Mouse (Mus musculus) adrenal gland, adult 8-10 months (tissue): ENCODE results near the gene Trabd2b. TPM values are rescaled to one million over a fixed set of nuclear protein-coding genes. Genes with fewer than 3 reads are reported as not detected.

ENCODE experiments used
- DNase-seq: peaks from one replicate; pipeline ENCODE4 v3.0.0; 2022
- total RNA-seq, 4 experiments: library from RNA; stranded (reverse); gene quantifications; 2 replicates each; pipeline ENCODE4 v1.2.4; 2022

Gene Trabd2b
- total RNA-seq, 4 experiments from 2014 or later: 1.3 to 3.6 (median 1.8) TPM

DNA sequence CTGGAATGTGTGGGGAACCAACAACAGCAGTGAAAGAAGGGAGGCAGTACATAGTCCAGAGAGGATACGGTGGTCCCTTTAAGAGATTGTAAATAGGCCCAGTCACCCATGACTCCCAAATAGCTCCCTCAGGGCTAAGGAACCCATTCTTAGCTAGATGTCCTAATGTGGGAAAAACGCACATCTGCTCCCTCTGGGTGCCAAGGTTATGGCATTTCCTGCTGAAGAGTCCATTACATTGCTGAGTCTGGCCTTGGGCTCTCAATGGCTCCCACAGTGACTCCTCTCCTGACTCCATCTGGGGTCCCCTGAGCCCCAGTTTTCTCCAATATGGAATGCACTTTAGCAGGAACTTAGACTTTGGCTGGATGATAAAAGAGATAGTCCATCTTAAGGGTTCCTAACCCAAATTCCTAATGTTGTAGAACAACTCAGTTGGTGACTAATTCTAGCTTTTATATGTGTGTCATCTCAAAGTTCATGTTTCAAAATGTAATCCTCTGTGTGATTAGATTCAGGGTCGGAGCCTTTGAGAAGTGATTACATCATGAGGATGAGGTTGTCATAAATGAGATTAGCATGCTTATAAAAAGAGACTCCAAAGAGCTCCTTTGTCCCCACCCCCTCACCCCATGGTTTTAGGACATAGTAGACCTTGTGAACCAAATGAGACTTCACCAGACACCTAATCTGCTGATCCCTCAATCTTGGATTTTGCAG is 139.1 kb downstream of the Trabd2b start:
- no peak for DNase-seq

DNA sequence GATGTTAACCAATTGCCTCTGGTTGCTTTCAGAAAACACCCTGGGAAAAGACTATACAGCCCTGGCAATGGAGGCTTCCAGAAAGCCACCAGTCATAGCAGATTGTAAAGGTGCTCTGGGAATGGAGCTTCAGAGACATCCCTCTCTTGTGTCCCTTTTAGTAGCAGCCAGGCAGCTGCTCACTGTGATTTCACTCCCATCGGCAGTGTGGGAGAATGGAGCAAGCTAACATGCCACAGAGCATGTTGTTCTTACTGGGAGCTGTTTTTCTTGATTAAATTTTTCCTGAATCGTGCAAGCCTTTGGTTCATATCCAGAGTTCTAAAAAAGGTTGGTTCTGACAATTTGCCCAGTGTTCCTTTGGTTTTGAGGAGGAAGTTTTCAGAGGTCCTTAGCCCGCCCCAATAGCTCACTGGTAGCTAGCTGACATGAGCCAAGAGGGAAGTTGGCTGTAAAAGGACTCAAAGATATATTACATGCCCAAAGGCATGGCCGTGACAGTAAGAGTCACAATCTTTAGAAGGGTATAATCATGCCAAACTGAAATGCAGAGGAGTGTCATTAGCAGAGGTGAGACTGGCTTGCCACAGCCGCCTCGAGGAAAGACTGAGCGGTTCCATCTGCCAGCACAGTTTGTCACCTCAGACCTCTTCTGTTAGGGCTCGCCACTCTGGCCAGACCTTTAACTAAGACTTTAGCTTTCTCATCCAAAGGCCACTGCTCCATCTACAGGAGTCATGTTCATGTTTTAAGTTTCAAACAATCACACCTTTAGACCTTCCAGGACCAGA is 141.3 kb downstream of the Trabd2b start:
- no peak for DNase-seq

DNA sequence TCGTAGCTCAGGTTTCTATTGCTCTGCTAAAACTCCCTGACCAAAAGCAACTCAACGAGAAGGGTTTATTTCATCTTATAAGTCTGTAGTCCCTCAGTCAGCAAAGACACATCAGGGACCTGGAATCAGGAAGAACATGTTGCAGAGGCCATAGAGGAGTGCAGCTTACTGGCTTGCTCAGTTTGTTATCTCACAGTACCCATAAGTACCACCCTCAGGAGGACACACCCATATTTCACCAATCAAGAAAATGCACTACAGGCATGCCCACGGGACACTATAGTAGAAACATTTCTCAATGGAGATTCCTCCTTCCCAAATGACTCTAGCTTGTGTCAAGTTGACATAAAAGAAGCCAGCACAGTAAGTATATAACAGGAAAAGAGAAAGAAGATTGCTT is 143.0 kb downstream of the Trabd2b start:
- no peak for DNase-seq

DNA sequence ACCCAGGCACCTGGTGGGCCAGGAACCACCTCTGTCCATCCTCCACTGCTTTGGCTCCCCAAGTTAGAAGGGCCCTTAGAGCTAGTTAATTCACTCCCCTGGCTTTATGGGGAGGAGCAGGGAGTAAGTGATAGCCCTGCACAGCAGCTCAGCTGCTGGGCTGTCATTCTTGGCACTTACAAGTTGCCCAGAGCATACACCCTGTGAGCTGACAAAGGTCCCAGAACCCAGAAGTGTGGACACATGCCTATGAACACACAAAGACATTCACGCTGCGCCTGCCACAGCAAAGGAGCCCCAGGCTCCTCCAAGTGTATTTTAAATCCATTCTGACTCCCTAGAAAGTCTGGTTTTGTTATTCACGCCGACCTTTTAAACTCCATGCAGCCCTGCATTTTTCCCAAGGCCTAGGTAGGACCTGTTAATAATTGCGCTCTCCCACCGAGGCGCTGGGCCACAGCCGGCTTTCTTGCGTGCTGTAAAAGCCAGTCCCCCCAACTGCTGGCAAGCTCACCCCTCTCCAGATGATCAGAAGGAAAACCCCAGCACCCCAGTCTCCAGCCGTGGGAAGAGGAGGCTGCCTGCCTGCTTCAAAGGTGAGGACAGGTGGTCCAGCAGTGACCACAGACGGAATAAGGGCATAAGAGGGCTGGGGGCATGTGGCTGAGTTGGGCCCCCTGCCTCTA is 144.1 kb downstream of the Trabd2b start:
- no peak for DNase-seq

DNA sequence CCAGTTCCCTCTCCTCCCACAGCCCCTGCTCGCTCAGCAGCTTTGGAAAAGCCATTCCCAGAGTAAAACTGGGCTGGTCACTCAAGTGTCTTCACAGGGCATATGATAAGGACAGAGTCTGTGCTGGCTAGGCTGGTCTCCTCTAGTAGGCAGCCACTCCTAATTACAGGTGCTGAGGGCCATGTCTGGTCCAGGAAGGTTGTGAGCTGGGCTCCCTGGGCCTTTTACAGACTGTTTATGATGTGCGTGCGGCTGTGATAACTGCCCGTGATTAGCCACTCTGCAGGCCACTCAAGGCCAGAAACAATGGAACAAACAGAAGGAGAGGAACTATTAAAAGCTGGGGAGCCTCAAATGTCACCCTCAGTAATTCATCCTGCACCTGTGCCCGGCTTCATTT is 150.4 kb downstream of the Trabd2b start:
- no peak for DNase-seq

DNA sequence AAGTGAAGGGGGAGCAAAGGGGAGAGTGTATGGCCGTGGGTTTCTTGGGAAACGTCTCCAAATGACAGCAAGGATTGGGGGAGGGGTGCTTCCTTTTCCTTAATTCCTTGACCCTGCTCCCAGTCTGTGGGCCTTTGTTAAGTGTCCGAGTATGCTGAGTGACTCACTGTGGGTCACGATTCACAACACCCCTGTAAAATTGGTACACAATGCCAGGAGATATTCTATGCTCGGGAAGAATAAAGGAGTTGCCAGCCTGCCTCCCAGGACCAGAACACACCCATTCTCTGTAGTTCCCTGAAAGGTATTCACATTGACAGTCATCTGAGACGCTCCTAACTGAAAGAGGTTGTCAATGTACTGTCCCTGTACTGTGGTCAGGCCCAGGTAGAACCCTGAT is 151.2 kb downstream of the Trabd2b start:
- DNase-seq: no peak

DNA sequence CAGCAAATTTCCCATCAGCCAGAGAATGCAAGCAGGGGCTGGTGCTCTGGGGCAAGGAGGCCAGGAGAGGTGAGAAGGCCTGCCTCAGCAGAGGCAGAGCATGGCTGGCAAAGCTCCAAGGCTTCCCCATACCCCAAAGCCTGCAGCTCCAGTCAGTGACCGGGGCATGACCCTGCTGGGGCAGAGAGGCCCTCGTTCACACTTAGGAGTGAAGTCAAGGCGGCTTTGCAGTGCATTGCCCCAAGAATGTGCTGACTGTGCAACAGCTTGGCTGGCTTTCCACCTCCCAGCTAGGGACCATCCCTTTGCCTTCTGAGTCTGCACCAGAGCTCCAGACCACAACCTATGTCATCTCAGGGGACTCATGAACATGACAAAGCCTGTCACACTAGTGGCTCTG is 152.0 kb downstream of the Trabd2b start:
- no peak for DNase-seq

DNA sequence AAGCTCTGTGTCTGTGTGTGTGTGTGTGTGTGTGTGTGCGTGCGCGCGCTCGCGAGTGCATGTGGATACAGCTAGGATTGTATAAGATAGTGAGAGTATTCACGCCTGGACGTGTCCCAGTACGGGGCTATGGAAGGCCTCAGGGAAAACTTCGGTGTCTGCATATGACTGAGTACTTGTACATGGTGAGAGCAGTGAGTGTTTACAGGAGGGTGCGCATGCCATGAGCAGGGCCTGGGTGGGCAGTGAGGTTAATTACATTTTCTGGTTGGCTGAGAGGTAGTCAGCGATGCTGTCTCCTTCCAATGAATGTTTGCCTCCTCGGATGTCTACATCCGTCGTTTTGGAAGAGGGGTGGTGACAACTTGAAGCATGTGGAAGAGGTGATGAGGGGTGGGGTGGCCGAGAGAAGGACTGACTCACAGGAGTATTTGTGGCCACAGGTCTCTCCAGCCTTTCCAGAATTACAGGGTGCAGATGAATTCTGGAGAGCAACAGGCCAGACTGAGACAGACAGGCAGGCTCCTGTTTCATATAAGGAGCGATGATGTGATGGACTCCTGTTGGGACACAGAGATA is 154.2 kb downstream of the Trabd2b start:
- no peak for DNase-seq

DNA sequence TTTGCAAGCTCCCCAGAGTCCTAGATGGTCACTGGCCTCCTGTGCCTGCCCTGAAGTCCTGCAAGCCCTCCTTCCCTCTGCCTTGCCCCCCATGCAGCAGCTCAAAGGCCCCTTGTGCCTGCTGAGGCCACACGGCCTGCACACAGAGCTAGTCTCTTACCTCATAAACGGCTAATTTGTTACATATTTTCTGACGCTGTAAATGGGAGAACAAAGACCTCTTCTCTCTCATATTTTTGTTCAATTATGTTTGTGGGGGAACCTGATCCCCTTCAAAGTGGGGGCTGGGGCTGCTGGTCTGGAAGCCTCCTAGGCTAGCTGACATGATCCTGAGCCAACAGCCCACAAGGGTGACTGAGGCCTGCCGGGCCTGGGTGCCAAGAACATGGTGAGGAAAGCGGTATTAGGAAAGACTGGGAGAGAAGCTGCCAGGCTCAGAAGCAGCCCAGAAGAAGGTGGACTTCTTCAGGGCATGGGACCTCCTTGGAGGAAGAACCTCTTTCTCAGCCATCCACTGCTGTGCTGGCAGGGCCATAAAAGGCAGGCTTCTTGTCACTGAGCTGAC is 157.7 kb downstream of the Trabd2b start:
- peak; percentile 26 for DNase-seq

DNA sequence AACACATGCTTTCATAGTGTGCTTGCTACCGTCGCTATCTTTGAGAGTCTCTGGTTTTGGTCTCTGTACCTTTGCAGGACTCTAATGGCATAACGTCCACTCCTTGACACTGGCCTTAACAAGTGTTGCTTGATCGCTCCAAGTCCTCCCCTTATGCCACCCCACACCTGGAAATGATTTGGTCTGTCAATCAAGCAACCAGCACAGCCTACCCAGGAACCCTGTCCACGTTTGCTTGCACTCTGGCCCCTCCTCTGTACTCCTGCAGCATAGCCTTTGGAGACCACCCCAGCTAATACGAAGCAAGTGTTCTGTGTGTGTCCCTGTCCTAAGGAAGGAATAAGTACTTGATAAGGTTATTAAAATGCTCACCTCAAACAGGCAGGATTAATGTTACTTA is 161.1 kb downstream of the Trabd2b start:
- no peak for DNase-seq

DNA sequence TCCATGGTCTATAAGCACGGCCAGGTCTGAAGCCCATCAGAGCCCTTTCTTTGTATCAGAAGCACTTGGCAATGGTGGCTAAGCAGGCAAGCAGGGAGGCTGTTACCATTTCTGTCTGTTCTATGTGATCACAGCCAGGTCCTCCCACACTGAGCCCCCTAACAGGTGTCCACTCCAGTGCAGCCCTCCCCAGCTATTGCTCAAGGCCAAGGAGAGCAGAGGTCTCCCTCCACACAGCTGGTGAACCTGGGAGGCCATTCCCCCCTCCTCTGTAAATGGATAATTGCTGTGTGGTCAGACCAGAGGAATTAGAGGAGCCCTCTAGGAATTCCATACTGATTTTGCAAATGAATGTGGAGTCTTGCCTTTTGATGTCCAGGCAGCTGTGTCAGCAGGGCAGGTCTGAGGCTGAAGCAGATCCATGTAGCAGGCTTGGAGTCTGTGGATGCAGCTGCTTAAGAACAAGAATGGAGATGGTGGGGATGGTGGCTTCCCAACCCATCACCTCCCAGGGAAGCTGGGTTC is 161.6 kb downstream of the Trabd2b start:
- no peak for DNase-seq

DNA sequence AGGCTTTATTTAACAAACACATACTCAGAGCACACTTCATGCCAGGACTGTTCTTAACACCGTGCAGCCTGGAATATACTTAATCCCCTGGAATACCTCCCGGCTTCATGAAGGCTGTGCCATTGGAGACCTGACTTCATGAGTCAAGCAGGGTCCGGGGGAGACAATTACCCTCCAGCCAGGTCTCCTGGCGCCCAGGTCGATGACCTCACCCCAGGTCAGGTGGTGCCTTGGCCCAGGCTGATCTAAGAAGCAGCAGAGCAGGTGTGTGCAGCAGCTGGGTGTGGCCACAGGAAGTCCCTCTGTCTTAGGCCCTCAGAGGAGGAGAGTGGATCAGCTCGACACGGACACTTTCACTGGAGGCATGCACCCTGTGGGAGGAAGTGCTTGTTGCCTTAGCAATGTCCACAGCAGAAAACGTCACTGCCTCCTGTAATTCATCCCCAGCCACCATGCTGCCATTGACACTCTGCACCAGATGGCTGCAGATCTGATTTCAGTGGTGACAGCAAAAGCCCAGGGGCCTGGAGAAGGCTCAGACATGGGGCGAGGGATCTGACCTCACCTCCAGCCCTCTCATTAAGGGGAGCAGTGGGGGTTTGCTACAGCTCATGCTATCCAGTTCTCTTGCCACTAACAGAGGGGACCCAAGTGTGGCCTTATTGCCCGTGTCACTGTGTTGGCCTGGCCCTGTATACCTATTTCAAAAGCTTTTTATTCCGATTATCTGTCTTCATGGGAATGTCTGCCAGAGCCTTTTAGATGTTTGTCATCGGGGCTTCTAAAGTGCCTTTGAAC is 171.8 kb downstream of the Trabd2b start:
- DNase-seq: no peak

DNA sequence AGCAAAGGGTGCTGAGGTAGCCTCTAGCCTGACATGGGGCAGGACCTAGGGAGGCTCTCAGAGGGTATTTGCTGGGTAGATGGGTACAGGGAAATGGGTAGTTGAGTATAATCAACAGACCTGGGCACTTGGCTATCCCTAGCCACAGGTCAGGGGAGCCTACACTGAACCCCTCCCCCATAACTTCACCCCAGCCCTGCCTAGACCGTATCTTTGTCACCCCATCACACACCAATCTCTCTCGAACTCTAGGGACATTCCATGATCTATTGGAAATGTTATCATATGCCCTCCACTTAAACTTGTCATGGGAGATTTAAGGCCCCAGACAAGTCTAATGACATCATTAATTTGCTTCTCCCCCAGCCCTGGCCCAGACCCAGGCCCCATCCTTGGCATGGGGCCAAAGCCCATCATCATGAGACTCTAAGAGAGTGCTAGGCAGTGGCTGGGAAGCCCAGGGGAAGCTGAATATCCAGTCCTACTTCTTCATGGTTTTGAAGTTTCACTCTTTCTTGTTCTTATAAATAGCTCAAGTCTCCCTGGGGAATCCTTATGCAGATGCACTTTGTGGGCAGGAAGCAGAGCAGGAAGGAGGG is 177.1 kb downstream of the Trabd2b start:
- DNase-seq: no peak

DNA sequence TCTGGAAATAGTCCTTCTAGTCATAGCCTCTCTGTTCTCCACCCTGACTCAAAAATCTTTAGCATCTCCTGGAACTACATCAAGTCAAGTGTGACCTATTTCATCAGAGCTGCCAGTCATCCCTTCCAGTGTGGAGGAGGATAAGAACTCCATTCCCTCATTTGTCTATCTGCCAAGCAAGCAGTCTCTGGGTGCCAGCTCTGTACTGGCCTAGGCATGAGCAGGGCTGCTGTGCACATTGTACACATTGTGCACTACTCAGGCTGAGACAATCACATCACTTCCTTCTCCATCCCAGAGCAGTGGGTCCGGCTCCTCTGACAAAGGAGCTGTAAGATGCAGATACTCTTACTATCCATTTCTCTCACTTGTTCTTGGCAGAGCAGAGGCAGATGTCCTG is 178.2 kb downstream of the Trabd2b start:
- DNase-seq: no peak

DNA sequence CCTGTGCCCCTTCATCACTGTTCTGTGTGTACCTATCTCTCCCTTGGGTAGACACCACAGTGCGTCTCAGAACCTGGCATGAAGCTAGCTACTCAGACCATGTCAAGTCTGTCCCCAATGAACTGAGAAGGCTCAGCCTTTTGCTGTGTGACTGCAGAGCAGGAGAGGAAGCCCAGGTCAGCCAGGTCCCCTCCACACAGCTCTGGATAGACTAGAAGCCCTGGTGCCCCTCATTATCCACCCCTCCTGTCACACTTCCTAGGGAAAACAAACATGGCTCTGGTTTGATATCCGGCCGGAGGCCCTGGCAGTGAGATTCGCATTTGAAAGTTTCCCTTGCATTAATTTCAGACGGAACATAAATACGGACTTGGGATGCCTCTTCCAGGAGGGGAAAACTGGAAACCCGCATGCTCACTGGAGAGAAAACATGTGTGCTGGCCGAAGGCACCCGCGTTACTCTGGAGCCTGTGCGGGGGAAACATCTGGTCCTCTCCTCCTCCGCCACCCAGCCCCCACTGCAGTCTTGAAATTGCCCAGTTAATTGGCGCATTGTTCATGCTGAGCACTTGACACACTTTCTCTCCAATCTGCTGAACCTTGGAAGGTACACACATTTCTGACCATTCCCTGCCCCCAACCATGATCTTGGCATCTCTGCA is 187.2 kb downstream of the Trabd2b start:
- no peak for DNase-seq

DNA sequence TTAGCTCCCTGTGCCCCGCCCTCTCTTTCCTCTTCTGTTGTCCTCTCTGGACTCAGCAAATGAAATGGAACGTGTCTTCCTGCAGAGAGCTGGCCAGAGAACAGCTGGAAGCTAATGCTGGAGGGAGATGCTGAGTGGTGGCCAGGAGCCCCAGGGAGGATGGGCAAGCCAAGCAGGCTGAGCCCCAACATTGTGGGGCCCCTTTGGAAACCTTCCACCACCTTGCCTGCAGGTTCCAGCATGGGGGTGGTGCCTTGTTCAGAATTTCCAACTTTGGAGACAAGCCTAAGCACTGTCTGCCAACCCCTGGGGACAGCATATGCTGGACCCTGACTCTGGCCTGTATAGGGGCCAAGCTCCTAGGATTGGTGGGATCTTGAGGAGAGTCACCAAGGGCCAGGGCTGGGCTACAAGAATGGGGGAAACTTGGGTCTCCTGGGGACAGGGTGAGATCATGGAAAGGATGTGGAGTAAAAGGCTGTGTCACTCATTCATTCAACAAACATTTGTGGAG is 188.7 kb downstream of the Trabd2b start:
- DNase-seq: no peak

DNA sequence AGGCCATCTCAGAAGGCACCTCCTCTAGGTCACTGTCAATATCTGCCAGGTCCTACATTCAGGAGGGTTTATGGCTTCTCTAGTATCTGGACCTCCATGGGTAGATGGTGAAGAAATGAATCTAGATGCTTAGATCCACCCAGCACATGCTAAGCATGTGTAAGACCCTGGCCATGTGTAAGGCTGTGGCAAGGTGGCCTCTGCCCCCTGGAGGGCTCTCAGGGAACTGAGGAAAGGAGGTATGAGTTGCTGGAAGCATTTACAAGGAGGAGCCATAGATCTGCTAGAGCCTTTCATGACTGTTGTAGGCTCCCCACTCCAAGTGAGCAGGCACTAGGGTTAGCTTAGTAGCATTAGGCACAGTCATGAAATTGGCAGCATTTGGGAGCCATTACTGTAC is 192.6 kb downstream of the Trabd2b start:
- DNase-seq: no peak

DNA sequence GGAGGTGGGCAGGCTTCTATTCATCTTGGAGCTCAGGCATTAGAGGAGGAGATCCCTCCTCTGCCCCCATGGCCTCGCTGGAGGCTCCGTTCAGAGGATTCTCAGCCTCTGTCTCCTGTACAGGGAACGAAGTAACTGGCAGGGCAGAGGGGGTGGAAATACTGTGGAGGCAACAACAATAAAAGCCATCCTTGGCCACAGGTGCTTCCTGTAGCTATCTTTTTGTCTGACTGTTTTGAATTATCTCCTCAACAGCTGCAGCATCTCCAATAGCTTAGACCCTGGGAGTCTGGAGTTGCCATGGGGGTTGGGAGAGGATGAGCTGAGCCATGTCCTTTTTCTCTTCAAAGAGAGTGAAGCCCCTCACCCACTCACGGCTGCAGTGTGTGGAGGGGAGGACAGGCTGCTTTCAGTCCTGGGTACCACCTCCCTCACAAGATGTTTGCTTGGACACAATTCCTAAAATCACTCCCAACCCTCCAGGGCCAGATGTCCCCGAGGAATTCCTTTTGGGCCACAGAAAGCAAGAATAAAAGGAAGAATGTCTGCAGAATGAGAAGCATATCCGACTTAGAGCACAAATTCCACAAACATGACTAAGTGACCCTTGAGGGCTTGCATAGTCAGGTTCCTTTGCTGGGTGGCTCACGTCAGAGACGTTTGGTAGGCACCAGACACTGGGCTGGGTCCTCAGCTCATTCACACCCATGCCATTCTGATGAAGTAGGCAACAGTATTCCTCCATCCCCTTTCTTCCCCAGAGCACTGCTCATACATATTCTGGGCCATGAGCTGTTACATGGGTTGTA is 194.9 kb downstream of the Trabd2b start:
- DNase-seq: no peak

DNA sequence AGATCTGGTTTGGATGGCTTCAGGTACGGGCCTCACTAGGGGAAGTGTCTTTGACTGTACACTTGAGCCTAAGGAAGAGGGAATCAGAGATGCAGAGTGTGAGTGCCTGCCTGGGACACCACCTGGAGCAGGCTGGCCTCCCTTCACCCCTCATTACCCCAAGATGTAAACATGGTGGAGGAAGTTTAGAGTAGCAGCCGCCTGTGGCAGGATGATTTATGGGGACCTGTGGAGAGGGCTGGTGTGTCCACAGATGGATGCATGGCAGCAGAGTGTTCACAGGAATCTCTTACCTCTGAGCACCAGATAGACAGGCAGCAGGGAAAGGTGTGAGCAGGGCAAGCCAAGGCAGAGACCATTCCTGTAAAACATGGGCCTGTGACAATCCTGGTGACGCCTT is 199.1 kb downstream of the Trabd2b start:
- DNase-seq: no peak

DNA sequence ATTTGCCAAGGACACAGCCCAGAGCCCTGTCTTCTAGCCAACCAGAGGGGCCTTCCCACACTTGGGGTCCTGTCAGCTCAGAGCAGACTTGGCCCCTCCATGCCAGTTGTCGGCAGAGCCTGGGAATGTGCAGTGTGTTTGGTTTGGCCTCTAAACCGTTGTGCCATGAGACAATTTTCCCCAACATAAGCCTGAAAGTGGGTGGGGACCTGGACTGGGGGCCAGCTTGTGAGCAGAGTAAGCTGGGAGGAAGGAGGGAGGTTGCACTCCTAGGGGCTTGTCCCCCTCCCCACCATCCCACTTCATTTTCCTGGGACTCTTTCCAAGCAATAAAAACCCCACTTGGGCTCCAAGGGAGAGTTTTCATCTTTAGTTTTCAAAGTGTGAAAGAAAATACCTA is 201.3 kb downstream of the Trabd2b start:
- DNase-seq: no peak
